Mouse (Mus musculus) erythroid progenitor cell, adult 5-6 weeks (primary cell): ENCODE data around the gene Lrrc61. TPM values are rescaled to one million over a fixed set of nuclear protein-coding genes. Genes with fewer than 3 reads are reported as not detected.

Source experiments
- ATAC-seq: replicated peaks from 2 replicates; pipeline ENCODE4 v1.8.0; 2016; ENCODE audit warnings: moderate number of reproducible peaks, mild to moderate bottlenecking, moderate TSS enrichment, inconsistent platforms; ENCODE audit not compliant: poor library complexity, low FRiP score, severe bottlenecking
- total RNA-seq, 2 experiments: library from RNA; stranded (forward) in 1 of 2; stranded (reverse) in 1 of 2; fragments of 150-400 nt in 1 of 2; fragments of 186-747, 209-891 nt in 1 of 2; gene quantifications; 2 replicates each; pipeline versions ENCODE4 v1.2.3 to v1.2.4; 2015 to 2017; ENCODE audit warnings: low replicate concordance in 2 of 2

Gene Lrrc61
- total RNA-seq, 2 experiments from 2014 or later = 1.1 to 2.1 TPM

GRCm38 (mm10) chr6:48545251-48545650, 9.3 kb upstream of the Lrrc61 start:
- ATAC-seq = no peak

GRCm38 (mm10) chr6:48546271-48546670, 8.3 kb upstream of the Lrrc61 start:
- ATAC-seq = no peak

GRCm38 (mm10) chr6:48546858-48547257, 7.7 kb upstream of the Lrrc61 start:
- no peak for ATAC-seq

- no peak for ATAC-seq
Measured at GRCm38 (mm10) chr6:48548314-48548713, 6.3 kb upstream of the Lrrc61 start.

GRCm38 (mm10) chr6:48552918-48553317, 1.7 kb upstream of the Lrrc61 start:
- ATAC-seq = no peak

- ATAC-seq = no peak
Measured at GRCm38 (mm10) chr6:48553819-48554218, 777 bp upstream of the Lrrc61 start.

- ATAC-seq = no peak
Measured at GRCm38 (mm10) chr6:48555104-48555890, 701 bp downstream of the Lrrc61 start.

GRCm38 (mm10) chr6:48555956-48556355, 1.4 kb downstream of the Lrrc61 start:
- no peak for ATAC-seq

GRCm38 (mm10) chr6:48565693-48566310, 11.2 kb downstream of the Lrrc61 start:
- ATAC-seq = no peak

GRCm38 (mm10) chr6:48566312-48566711, 11.7 kb downstream of the Lrrc61 start:
- ATAC-seq = no peak

GRCm38 (mm10) chr6:48568036-48568984, 13.7 kb downstream of the Lrrc61 start:
- no peak for ATAC-seq

- ATAC-seq = no peak
Measured at GRCm38 (mm10) chr6:48569065-48569807, 14.6 kb downstream of the Lrrc61 start.

GRCm38 (mm10) chr6:48572014-48572413, 17.4 kb downstream of the Lrrc61 start:
- no peak for ATAC-seq

GRCm38 (mm10) chr6:48572572-48573061, 18.0 kb downstream of the Lrrc61 start, which contains the start of gene Rarres2:
TSS of gene Rarres2 (minus strand) at chr6:48572789.
- no peak for ATAC-seq

- ATAC-seq = no peak
Measured at GRCm38 (mm10) chr6:48573280-48573679, 18.7 kb downstream of the Lrrc61 start.

GRCm38 (mm10) chr6:48573981-48574380, 19.4 kb downstream of the Lrrc61 start:
- no peak for ATAC-seq

- no peak for ATAC-seq
Measured at GRCm38 (mm10) chr6:48578736-48579135, 24.1 kb downstream of the Lrrc61 start.

GRCm38 (mm10) chr6:48579215-48579648, 24.6 kb downstream of the Lrrc61 start:
- ATAC-seq = no peak

- ATAC-seq = no peak
Measured at GRCm38 (mm10) chr6:48581257-48581656, 26.7 kb downstream of the Lrrc61 start.
